Mouse (Mus musculus) neural tube, embryonic 14.5 days (tissue): ENCODE data around the gene Dmrt1. TPM values are rescaled to one million over a fixed set of nuclear protein-coding genes. Genes with fewer than 3 reads are reported as not detected.
"Not testable (repeated sequence)": the region's sequence is repeated elsewhere in the genome, so short reads cannot be mapped to it uniquely, and the experiment has no call there.

ENCODE experiments used
- ATAC-seq: fragments of 200-750 bp; cut with Nextera tagmentation; 2 replicates; pipeline ENCODE4 v1.8.0; 2017; ENCODE audit warnings: low read depth, mild to moderate bottlenecking, moderate TSS enrichment, moderate library complexity
- H3K27ac ChIP-seq: fragments of 300-500 bp; sonication (generic); 2 replicates; pipeline ENCODE4 v1.5.1; 2014; ENCODE audit warnings: low read depth, mild to moderate bottlenecking, control low read depth, low read length, moderate library complexity, mixed read lengths
- H3K27me3 ChIP-seq: fragments of 300-500 bp; sonication (generic); 2 replicates; pipeline ENCODE4 v1.6.1; 2014; ENCODE audit warnings: low read length; ENCODE audit not compliant: control insufficient read depth, insufficient read depth
- H3K36me3 ChIP-seq: fragments of 300-500 bp; sonication (generic); 2 replicates; pipeline ENCODE4 v1.6.1; 2014; ENCODE audit warnings: low read length, mixed read lengths; ENCODE audit not compliant: control insufficient read depth, insufficient read depth
- H3K4me1 ChIP-seq: fragments of 300-500 bp; sonication (generic); 2 replicates; pipeline ENCODE4 v1.6.1; 2014; ENCODE audit warnings: low read length; ENCODE audit not compliant: control insufficient read depth, insufficient read depth
- H3K4me2 ChIP-seq: fragments of 300-500 bp; sonication (generic); 2 replicates; pipeline ENCODE4 v1.6.1; 2014; ENCODE audit warnings: mild to moderate bottlenecking, low read depth, low read length, control low read depth
- H3K4me3 ChIP-seq: fragments of 300-500 bp; sonication (generic); 2 replicates; pipeline ENCODE4 v1.5.1; 2014; ENCODE audit warnings: low read depth, low read length, control low read depth, mixed read lengths
- H3K9ac ChIP-seq: fragments of 300-500 bp; sonication (generic); replicated peaks from 2 replicates; pipeline ENCODE4 v1.6.1; 2014; ENCODE audit warnings: low read depth, mild to moderate bottlenecking, control low read depth, low read length, mixed read lengths
- H3K9me3 ChIP-seq: fragments of 300-500 bp; sonication (generic); 2 replicates; pipeline ENCODE4 v1.6.1; 2016; ENCODE audit warnings: low read length; ENCODE audit not compliant: control insufficient read depth
- WGBS: fragments of 180-500 bp; shearing (Covaris S2); extraction: QIAGEN DNeasy Blood & Tissue Kit; methylation state at CpG from one replicate; pipeline ENCODE4 v1.1.7; 2014; 5-methylcytosine and 5-hydroxymethylcytosine counted together
- polyA plus RNA-seq: library from polyadenylated mRNA; unstranded; fragments of >200 nt; fragmentation: Nextera tagmentation; extraction: Ambion mirVana; gene quantifications from 2 replicates; pipeline ENCODE4 v1.2.1, GENCODE M21; 2014

Dmrt1 gene
- polyA plus RNA-seq = 0.26 TPM in 1 of 2 replicates, not detected in the other

DNA sequence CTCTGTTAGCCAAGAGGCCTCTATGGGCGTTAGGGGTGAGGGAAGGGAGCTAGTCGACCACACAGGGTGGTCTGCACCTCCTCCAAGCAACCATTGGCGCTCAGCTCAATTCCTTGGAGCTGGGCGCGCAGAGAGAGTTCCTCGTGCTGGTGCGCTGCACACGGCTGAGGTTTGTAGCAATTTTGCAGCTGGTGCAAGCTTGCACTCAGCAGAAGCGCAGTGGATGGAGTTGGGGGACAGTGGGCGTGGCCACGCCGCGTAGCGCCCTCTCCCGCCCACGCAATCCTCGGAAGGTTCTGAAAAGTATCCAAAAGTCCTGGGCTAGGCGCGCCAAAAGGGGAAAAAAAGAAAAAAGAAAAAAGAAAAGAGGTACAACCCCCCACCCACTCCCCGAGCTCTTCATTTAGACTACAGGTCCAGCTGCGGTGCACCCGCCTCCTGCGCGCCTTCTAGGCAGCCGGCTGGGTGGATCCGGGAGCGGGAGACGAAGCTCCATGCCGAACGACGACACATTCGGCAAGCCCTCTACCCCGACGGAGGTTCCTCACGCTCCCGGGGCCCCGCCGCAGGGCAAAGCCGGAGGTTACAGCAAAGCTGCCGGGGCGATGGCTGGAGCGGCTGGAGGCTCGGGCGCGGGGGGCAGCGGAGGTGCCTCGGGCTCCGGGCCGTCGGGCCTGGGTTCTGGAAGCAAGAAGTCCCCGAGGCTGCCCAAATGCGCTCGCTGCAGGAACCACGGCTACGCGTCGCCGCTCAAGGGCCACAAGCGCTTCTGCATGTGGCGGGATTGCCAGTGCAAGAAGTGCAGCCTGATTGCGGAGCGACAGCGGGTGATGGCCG is at the start of gene Dmrt1:
Gene Dmrt1, plus strand, starts transcription at position 259 of the 837 bp plus-strand sequence.
- no peak within 1 kb of the TSS for H3K27ac ChIP-seq
- 2% methylated on average over 64 of the region's 64 CpGs for WGBS
- no peaks in the 10 kb centered on the region for H3K9me3 ChIP-seq
- H3K36me3 ChIP-seq = no peaks in the 10 kb centered on the region
- no peak within 1 kb of the TSS for H3K4me3 ChIP-seq
- peak; percentile 41; the same call in 1 of the 2 replicates for ATAC-seq
- peaks cover 5% of the 10 kb centered on the region; the same call in 1 of the 2 replicates for H3K4me1 ChIP-seq
- H3K9ac ChIP-seq = no peak within 1 kb of the TSS
- H3K27me3 ChIP-seq = peaks cover 50% of the 10 kb centered on the region
- H3K4me2 ChIP-seq = peak within 1 kb of the TSS; percentile 23; the same call in 1 of the 2 replicates

DNA sequence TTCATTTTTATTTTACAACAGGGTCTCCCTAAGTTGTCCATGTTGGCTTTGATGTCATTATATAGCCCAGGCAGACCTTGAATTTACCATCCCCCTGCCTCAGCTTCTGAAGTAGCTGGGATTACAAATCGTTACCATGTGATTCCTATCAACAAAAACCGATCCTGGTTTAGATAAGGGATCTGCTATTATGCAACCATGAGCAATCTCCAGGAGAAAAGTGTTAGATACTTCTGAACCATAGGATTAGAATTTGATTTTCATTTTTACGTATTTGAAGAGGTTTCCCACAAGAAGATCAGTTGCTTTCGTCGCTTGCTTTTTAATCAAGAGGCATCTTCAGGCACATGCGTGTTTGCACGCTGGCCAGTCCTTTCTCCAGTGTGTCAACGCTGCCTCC is 44.7 kb upstream of the Dmrt1 start:
- no peak for ATAC-seq
- Histone ChIP-seq H3K27me3 (no peaks in the 10 kb centered on the region), H3K9ac (no peak overlapping the region), H3K4me3 (no peak overlapping the region), H3K36me3 (no peaks in the 10 kb centered on the region), H3K4me1 (no peaks in the 10 kb centered on the region; the same call in 1 of the 2 replicates), H3K27ac (no peak overlapping the region), H3K9me3 (no peaks in the 10 kb centered on the region), H3K4me2 (no peak overlapping the region)
- WGBS = 95% methylated on average over 8 of the region's 8 CpGs

DNA sequence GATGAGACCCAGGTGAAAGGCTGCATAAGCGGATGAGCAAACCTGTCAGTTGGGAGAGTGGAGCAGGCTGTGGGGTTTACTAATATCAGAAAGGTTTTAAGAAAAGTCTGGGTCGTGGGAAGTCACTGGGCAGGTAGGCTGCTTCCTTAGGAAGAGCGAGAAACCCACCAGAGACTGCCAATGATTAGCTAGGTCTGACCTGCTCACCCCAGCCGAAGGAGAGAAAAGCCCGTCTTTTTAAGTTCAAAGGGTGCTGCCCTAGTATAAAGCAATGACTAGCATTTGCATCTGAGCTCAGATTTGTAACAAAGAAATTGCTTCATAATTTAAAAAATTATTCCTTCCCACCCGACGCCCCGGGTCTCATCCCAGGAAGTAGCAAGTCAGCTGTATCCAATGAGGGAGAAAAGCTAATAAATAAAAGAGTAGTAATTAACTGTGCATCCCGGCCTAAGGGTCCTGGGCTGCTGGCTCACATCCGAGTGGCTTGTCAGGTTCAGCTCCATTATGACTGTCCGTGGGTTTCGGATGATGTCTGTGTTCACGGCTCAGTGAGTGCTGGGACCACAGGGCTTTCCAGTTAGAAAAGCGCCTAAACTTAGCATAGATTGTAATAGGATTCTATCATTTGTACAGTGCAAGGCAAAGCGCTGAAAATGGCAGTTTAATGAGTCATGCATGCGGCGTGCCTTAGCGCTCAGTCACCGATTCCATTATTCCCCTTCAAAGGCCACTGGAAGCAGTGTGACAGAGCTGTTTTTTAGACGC is 43.7 kb upstream of the Dmrt1 start:
- Histone ChIP-seq H3K4me3 (no peak overlapping the region), H3K9me3 (no peaks in the 10 kb centered on the region), H3K36me3 (no peaks in the 10 kb centered on the region), H3K27ac (no peak overlapping the region), H3K4me1 (no peaks in the 10 kb centered on the region; the same call in 1 of the 2 replicates), H3K4me2 (peak overlapping the region; percentile 33; the same call in 1 of the 2 replicates), H3K27me3 (no peaks in the 10 kb centered on the region), H3K9ac (no peak overlapping the region)
- peak; percentile 51 for ATAC-seq
- WGBS = 39% methylated on average over 20 of the region's 20 CpGs

DNA sequence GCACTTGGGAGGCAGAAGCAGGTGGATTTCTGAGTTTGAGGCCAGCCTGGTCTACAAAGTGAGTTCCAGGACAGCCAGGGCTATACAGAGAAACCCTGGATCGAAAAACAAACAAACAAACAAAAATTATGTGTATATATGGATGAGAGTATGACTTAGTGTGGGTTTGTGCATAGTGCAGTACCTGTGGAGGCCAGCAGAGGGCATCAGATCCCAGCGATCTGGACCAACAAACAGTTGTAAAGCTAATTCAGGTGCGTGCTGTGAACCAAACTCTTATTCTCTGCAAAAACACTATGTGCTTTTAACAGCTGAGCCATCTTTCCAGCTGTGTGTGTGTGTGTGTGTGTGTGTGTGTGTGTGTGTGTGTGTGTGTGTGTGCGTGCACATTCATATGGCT is 29.6 kb upstream of the Dmrt1 start:
- not testable (repeated sequence) for H3K4me3 ChIP-seq, ATAC-seq, H3K4me1 ChIP-seq, H3K27ac ChIP-seq, H3K9me3 ChIP-seq, H3K4me2 ChIP-seq, H3K27me3 ChIP-seq, H3K9ac ChIP-seq, H3K36me3 ChIP-seq
- WGBS = 62% methylated on average over 4 of the region's 4 CpGs

DNA sequence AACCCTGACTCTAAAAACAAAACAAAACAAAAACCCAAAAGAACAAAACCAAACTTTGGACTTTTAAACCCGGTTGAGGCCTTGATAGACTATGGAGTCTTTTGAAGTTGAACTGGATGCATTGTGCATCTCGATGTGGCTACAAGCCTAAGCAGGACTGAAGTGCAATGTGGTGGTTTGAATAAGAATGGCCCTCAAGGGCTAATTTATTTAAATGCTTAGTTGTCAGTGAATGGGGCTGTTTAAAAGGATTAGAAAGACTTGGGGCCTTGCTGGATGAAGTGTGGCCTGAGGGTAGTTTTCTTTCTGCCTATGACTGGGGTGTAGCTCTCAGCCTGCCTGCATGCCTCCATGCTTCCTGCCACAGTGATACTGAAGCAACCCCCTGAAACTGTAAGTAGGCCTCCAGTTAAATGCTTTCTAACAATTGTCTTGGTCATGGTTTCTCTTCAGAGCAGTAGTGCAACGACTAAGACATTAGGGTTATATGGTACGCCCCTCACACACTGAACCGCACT is 26.2 kb upstream of the Dmrt1 start:
- H3K4me1 ChIP-seq = no peaks in the 10 kb centered on the region
- ATAC-seq = no peak
- H3K9ac ChIP-seq = no peak overlapping the region
- H3K4me2 ChIP-seq = no peak overlapping the region
- H3K4me3 ChIP-seq = no peak overlapping the region
- WGBS = 65% methylated on average over 5 of the region's 5 CpGs
- no peak overlapping the region for H3K27ac ChIP-seq
- no peaks in the 10 kb centered on the region for H3K27me3 ChIP-seq
- H3K9me3 ChIP-seq = no peaks in the 10 kb centered on the region
- no peaks in the 10 kb centered on the region for H3K36me3 ChIP-seq

DNA sequence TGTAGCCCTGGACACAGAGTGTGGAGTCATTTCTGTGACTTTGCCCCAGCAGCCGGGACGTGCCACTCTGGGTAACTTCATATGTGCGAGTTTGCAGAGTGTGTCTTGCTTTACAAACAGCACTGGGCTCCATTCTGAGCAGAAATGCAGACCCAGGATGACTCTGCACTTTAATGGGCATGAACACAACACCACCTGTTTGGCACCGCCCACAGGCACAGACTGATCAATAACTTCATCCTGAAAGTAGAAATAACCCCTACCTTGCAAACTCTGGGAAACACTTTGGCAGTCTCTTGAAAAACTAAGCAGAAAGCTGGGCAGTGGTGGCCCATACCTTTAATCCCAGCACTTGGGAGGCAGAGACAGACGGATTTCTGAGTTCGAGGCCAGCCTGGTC is 24.6 kb upstream of the Dmrt1 start:
- Histone ChIP-seq H3K27me3 (no peaks in the 10 kb centered on the region), H3K4me3 (no peak overlapping the region), H3K36me3 (no peaks in the 10 kb centered on the region), H3K9ac (no peak overlapping the region), H3K4me2 (no peak overlapping the region), H3K9me3 (no peaks in the 10 kb centered on the region), H3K4me1 (no peaks in the 10 kb centered on the region), H3K27ac (no peak overlapping the region)
- WGBS = 93% methylated on average over 6 of the region's 6 CpGs
- no peak for ATAC-seq

DNA sequence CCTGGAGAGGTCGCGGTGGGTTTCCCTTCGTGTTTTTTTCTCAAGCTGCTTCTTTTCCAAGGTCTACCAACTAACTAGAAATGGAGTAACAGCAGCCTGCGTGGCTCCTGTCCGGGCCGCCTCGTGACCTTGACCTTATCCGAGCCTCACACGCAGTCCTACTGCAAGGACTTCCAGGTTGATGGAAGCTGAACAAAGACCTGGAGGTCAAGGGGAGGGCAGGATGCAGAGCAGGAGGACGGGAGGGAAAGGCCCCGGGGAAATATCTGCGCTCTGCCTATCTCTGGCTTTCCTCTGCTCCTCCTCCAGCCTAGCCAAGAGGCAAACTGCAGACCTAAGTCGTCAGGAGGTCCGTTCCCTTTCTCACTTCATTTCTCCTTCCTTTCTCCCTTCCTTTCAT is 18.9 kb upstream of the Dmrt1 start:
- H3K4me2 ChIP-seq = no peak overlapping the region

DNA sequence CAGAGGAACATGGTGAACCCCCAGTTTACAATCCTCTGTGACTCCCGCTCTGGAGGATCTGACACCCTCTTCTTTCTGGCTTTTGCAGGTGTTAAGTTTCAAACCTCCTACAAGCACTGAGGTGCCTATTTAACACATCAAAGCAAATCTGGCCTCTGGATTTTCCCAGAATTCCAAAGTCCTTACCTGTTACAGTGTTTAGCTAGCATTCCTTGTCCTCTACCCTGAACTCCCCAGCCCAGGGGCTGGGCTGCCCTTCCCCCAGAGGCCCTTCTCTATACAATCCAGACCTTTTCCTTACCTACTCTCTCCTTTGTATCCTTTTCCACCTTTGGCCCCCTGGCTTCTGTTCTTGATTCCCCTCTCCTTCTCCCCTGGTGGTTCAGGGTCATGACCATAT is 18.1 kb upstream of the Dmrt1 start:
- Histone ChIP-seq H3K9me3 (no peaks in the 10 kb centered on the region), H3K4me1 (no peaks in the 10 kb centered on the region), H3K4me3 (no peak overlapping the region), H3K9ac (no peak overlapping the region), H3K4me2 (no peak overlapping the region), H3K27me3 (no peaks in the 10 kb centered on the region), H3K27ac (no peak overlapping the region), H3K36me3 (no peaks in the 10 kb centered on the region)
- ATAC-seq = no peak
- WGBS = 28% methylated on average over 1 of the region's 1 CpGs

More for the DNA sequence above, 18.9 kb upstream of the Dmrt1 start:
- ATAC-seq = no peak
- Histone ChIP-seq H3K36me3 (no peaks in the 10 kb centered on the region), H3K27ac (no peak overlapping the region), H3K27me3 (no peaks in the 10 kb centered on the region), H3K9ac (no peak overlapping the region), H3K9me3 (no peaks in the 10 kb centered on the region), H3K4me1 (no peaks in the 10 kb centered on the region), H3K4me3 (no peak overlapping the region)
- 22% methylated on average over 14 of the region's 14 CpGs for WGBS

DNA sequence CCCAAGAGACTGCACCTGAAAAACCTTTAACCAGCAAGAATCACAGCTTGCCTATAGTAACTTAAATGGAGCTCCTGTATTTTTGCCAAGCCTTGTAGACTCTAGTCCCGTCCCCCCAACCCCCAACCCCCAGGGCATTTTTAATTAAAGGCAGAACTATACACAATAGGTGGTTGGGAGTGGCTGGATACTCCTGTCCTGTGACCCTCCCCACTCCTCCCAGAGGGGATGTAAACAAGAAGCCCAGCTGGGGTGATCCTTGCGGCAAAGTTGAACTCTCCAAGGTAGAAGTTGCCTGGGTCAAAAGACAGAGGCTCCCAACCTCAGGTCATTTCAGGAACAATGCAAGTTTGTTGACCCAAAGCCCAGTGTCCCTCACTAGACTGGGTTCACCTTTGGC is 16.9 kb upstream of the Dmrt1 start:
- H3K4me3 ChIP-seq = no peak overlapping the region
- no peak overlapping the region for H3K4me2 ChIP-seq
- WGBS = 17% methylated on average over 2 of the region's 2 CpGs
- ATAC-seq = no peak
- H3K27me3 ChIP-seq = no peaks in the 10 kb centered on the region
- no peak overlapping the region for H3K9ac ChIP-seq
- no peaks in the 10 kb centered on the region for H3K36me3 ChIP-seq
- no peak overlapping the region for H3K27ac ChIP-seq
- H3K4me1 ChIP-seq = no peaks in the 10 kb centered on the region
- H3K9me3 ChIP-seq = no peaks in the 10 kb centered on the region
